7 mouse cellular contexts compared by ENCODE assay signal in genomic region chr4:59819054-59819472, GRCm38 (mm10). TPM values are rescaled to one million over a fixed set of nuclear protein-coding genes. Genes with fewer than 3 reads are reported as not detected.
DNase-seq lines count a peak whose midpoint lies in the region; ATAC-seq lines count a peak whose summit lies in the region.

No protein-coding gene starts in this region.

- no peak for DNase-seq in lung, postnatal 36 days
- no peak for DNase-seq in forebrain, embryonic 10.5 days (ENCODE audit: extremely low spot score, low spot score)
- peak; percentile 36 for DNase-seq in thymus, postnatal 14 days
- DNase-seq in right cerebral cortex, postnatal 14 days = no peak

- peak; percentile 29 for ATAC-seq in lung, embryonic 16.5 days (ENCODE audit: low read depth)
- peak; percentile 78 for ATAC-seq in kidney, embryonic 16.5 days (ENCODE audit: low FRiP score, low TSS enrichment)
- ATAC-seq in granulocyte monocyte progenitor cell, adult 5-6 weeks (replicated peaks; ENCODE audit: poor library complexity, severe bottlenecking) = no peak

- H3K27ac ChIP-seq in lung, embryonic 16.5 days (ENCODE audit: low read length) = peak overlapping the region; percentile 88
- peak overlapping the region; percentile 80 for H3K27ac ChIP-seq in forebrain, embryonic 10.5 days
- peak overlapping the region; percentile 56 for H3K27ac ChIP-seq in kidney, embryonic 16.5 days (ENCODE audit: low read length)

- no peak overlapping the region for H3K4me3 ChIP-seq in lung, embryonic 16.5 days (ENCODE audit: low read length)
- H3K4me3 ChIP-seq in forebrain, embryonic 10.5 days = peak overlapping the region; percentile 2; the same call in 1 of the 2 replicates
- H3K4me3 ChIP-seq in kidney, embryonic 16.5 days (ENCODE audit: low read length) = no peak overlapping the region

- no peaks in the 10 kb centered on the region for H3K27me3 ChIP-seq in lung, embryonic 16.5 days (ENCODE audit: control insufficient read depth, insufficient read depth, low read depth, low read length)
- no peaks in the 10 kb centered on the region for H3K27me3 ChIP-seq in forebrain, embryonic 10.5 days (ENCODE audit: poor library complexity, severe bottlenecking)
- H3K27me3 ChIP-seq in kidney, embryonic 16.5 days (ENCODE audit: insufficient read depth, low read length) = no peaks in the 10 kb centered on the region

- no peaks in the 10 kb centered on the region for H3K36me3 ChIP-seq in lung, embryonic 16.5 days (ENCODE audit: control insufficient read depth, insufficient read depth, low read length)
- no peaks in the 10 kb centered on the region for H3K36me3 ChIP-seq in forebrain, embryonic 10.5 days (replicated peaks)
- H3K36me3 ChIP-seq in kidney, embryonic 16.5 days (ENCODE audit: insufficient read depth, low read length) = no peaks in the 10 kb centered on the region

- H3K9me3 ChIP-seq in lung, embryonic 16.5 days (ENCODE audit: control insufficient read depth, low read length) = no peaks in the 10 kb centered on the region
- H3K9me3 ChIP-seq in forebrain, embryonic 10.5 days = no peaks in the 10 kb centered on the region
- H3K9me3 ChIP-seq in kidney, embryonic 16.5 days (ENCODE audit: low read length) = no peaks in the 10 kb centered on the region

- H3K9ac ChIP-seq in lung, embryonic 16.5 days (ENCODE audit: low read length) = no peak overlapping the region
- H3K9ac ChIP-seq in kidney, embryonic 16.5 days (replicated peaks; ENCODE audit: low read length) = no peak overlapping the region

- 0 out of 2 replicates have a peak overlapping the region, but pooled peaks have one; percentile 8 for H3K4me2 ChIP-seq in lung, embryonic 16.5 days (ENCODE audit: low read depth, low read length)
- H3K4me2 ChIP-seq in kidney, embryonic 16.5 days (replicated peaks; ENCODE audit: low read depth, low read length) = no peak overlapping the region

- 36% methylated on average over 7 of the region's 7 CpGs for WGBS in lung, embryonic 16.5 days
- 65% methylated on average over 7 of the region's 7 CpGs for WGBS in forebrain, embryonic 10.5 days
- WGBS in kidney, embryonic 16.5 days = 55% methylated on average over 7 of the region's 7 CpGs

- H3K4me1 ChIP-seq in lung, embryonic 16.5 days (replicated peaks; ENCODE audit: control insufficient read depth, insufficient read depth, low read length) = peaks cover 32% of the 10 kb centered on the region
- H3K4me1 ChIP-seq in forebrain, embryonic 10.5 days = peaks cover 55% of the 10 kb centered on the region
- H3K4me1 ChIP-seq in kidney, embryonic 16.5 days (ENCODE audit: insufficient read depth, low read length) = peaks cover 18% of the 10 kb centered on the region

RNA-seq across cellular contexts. Expression of gene Snx30, which starts 13.4 kb away (rescaled TPM):
- polyA plus RNA-seq in lung, embryonic 16.5 days (2015; fragmentation: Nextera tagmentation; extraction: Ambion mirVana) = 6.9 and 7.7 TPM in 2 replicates
- 5.7 and 5.8 TPM in 2 replicates for polyA plus RNA-seq in forebrain, embryonic 10.5 days (2016; fragmentation: Nextera tagmentation; extraction: Ambion mirVana)
- polyA plus RNA-seq in kidney, embryonic 16.5 days (2015; fragmentation: Nextera tagmentation; extraction: Ambion mirVana) = 6.6 and 7.3 TPM in 2 replicates
- 18.8 and 23.8 TPM in 2 replicates for total RNA-seq in granulocyte monocyte progenitor cell, adult 5-6 weeks (2014; fragmentation: Nextera tagmentation)
- 21.7 and 25.8 TPM in 2 replicates for total RNA-seq in granulocyte monocyte progenitor cell, adult 5-6 weeks (2017)

RNA-seq across cellular contexts. Expression of gene Inip, which starts 17.7 kb away (rescaled TPM):
- 46.9 and 47.7 TPM in 2 replicates for polyA plus RNA-seq in lung, embryonic 16.5 days (2015; fragmentation: Nextera tagmentation; extraction: Ambion mirVana)
- 102 and 111 TPM in 2 replicates for polyA plus RNA-seq in forebrain, embryonic 10.5 days (2016; fragmentation: Nextera tagmentation; extraction: Ambion mirVana)
- 57.1 and 60.3 TPM in 2 replicates for polyA plus RNA-seq in kidney, embryonic 16.5 days (2015; fragmentation: Nextera tagmentation; extraction: Ambion mirVana)
- total RNA-seq in granulocyte monocyte progenitor cell, adult 5-6 weeks (2014; fragmentation: Nextera tagmentation) = 49.9 and 71.0 TPM in 2 replicates
- total RNA-seq in granulocyte monocyte progenitor cell, adult 5-6 weeks (2017) = 55.9 and 60.1 TPM in 2 replicates
